Mouse (Mus musculus) lung, embryonic 16.5 days (tissue): ENCODE data around the gene Dhrs11. TPM values are rescaled to one million over a fixed set of nuclear protein-coding genes. Genes with fewer than 3 reads are reported as not detected.

Source experiments
- ATAC-seq: fragments of 200-750 bp; cut with Nextera tagmentation; 2 replicates; pipeline ENCODE4 v1.8.0; 2017; ENCODE audit warnings: low read depth, mild to moderate bottlenecking, moderate library complexity
- H3K27ac ChIP-seq: fragments of 300-500 bp; sonication (generic); 2 replicates; pipeline ENCODE4 v1.5.1; 2014; ENCODE audit warnings: mild to moderate bottlenecking, control low read depth, low read length
- H3K27me3 ChIP-seq: fragments of 300-500 bp; sonication (generic); 2 replicates; pipeline ENCODE4 v1.6.1; 2014; ENCODE audit warnings: low read depth, low read length, mixed read lengths; ENCODE audit not compliant: control insufficient read depth, insufficient read depth
- H3K36me3 ChIP-seq: fragments of 300-500 bp; sonication (generic); 2 replicates; pipeline ENCODE4 v1.6.1; 2014; ENCODE audit warnings: low read length; ENCODE audit not compliant: control insufficient read depth, insufficient read depth
- H3K4me1 ChIP-seq: fragments of 300-500 bp; sonication (generic); replicated peaks from 2 replicates; pipeline ENCODE4 v1.6.1; 2014; ENCODE audit warnings: low read length, mixed read lengths; ENCODE audit not compliant: control insufficient read depth, insufficient read depth
- H3K4me2 ChIP-seq: fragments of 300-500 bp; sonication (generic); 2 replicates; pipeline ENCODE4 v1.6.1; 2014; ENCODE audit warnings: low read depth, low read length, control low read depth
- H3K4me3 ChIP-seq: fragments of 300-500 bp; sonication (generic); 2 replicates; pipeline ENCODE4 v1.5.1; 2014; ENCODE audit warnings: mild to moderate bottlenecking, low read length, control low read depth
- H3K9ac ChIP-seq: fragments of 300-500 bp; sonication (generic); 2 replicates; pipeline ENCODE4 v1.6.1; 2014; ENCODE audit warnings: low read length, control low read depth
- H3K9me3 ChIP-seq: fragments of 300-500 bp; sonication (generic); 2 replicates; pipeline ENCODE4 v1.6.1; 2016; ENCODE audit warnings: low read length; ENCODE audit not compliant: control insufficient read depth
- WGBS: fragments of 180-500 bp; shearing (Covaris S2); extraction: QIAGEN DNeasy Blood & Tissue Kit; methylation state at CpG from one replicate; pipeline ENCODE4 v1.1.7; 2014; 5-methylcytosine and 5-hydroxymethylcytosine counted together
- polyA plus RNA-seq: library from polyadenylated mRNA; unstranded; fragments of >200 nt; fragmentation: Nextera tagmentation; extraction: Ambion mirVana; gene quantifications from 2 replicates; pipeline ENCODE4 v1.2.1, GENCODE M21; 2015

The Dhrs11 gene
- polyA plus RNA-seq, 1 experiment from 2014 or later, result 12.9 TPM

GRCm38 (mm10) chr11:84775560-84775959 is 53.2 kb downstream of the Dhrs11 start:
- Histone ChIP-seq H3K4me3 (no peak overlapping the region), H3K27me3 (peaks cover 5% of the 10 kb centered on the region), H3K4me2 (no peak overlapping the region), H3K9me3 (no peaks in the 10 kb centered on the region), H3K9ac (no peak overlapping the region), H3K4me1 (peaks cover 7% of the 10 kb centered on the region), H3K27ac (no peak overlapping the region), H3K36me3 (no peaks in the 10 kb centered on the region)
- peak; percentile 56 for ATAC-seq
- 4% methylated on average over 4 of the region's 4 CpGs for WGBS

- Histone ChIP-seq H3K9me3 (no peaks in the 10 kb centered on the region), H3K4me2 (no peak overlapping the region), H3K4me3 (no peak overlapping the region), H3K36me3 (no peaks in the 10 kb centered on the region), H3K9ac (no peak overlapping the region), H3K27me3 (no peaks in the 10 kb centered on the region; the same call in 1 of the 2 replicates), H3K4me1 (peaks cover 6% of the 10 kb centered on the region), H3K27ac (no peak overlapping the region)
- WGBS, result 43% methylated on average over 13 of the region's 13 CpGs
- ATAC-seq, result no peak
Observed at GRCm38 (mm10) chr11:84774870-84775514, 53.8 kb downstream of the Dhrs11 start.

Other genes with a start within 250 kb of the Dhrs11 start
- gene Mrm1, start 9.5 kb downstream of the Dhrs11 start, polyA plus RNA-seq, result 8.1 and 11.4 TPM in 2 replicates
- gene Ggnbp2, start 41.8 kb upstream of the Dhrs11 start, polyA plus RNA-seq, result 55.3 and 60.6 TPM in 2 replicates
- gene Myo19, start 51.2 kb upstream of the Dhrs11 start, polyA plus RNA-seq, result 7.4 and 8.4 TPM in 2 replicates
- 2.3 and 2.8 TPM in 2 replicates for gene Pigw, start 51.3 kb upstream of the Dhrs11 start, polyA plus RNA-seq
- 53.3 and 55.6 TPM in 2 replicates for gene Znhit3, start 87.4 kb upstream of the Dhrs11 start, polyA plus RNA-seq
- 0.70 and 0.98 TPM in 2 replicates for gene Car4, start 128.8 kb upstream of the Dhrs11 start, polyA plus RNA-seq